Mouse (Mus musculus): ENCODE measurements around the gene Tnfrsf9.
"Not testable (repeated sequence)": the region's sequence is repeated elsewhere in the genome, so short reads cannot be mapped to it uniquely, and the experiment has no call there.

Gene Tnfrsf9

GRCm38 (mm10) chr4:150914290-150914733 lies at the start of gene Tnfrsf9, which contains the start of gene Park7:
Tnfrsf9 (plus strand) TSS chr4:150914562.
Park7 (minus strand) TSS chr4:150914437.
- DNase-seq (ENCODE audit: extremely low spot score, low spot score): peak; percentile 96

- DNase-seq (ENCODE audit: extremely low spot score, low spot score): no peak
Measured at GRCm38 (mm10) chr4:150865371-150865770, 49.0 kb upstream of the Tnfrsf9 start.

- DNase-seq (ENCODE audit: extremely low spot score, low spot score): no peak
Measured at GRCm38 (mm10) chr4:150866069-150866468, 48.3 kb upstream of the Tnfrsf9 start.

- DNase-seq (ENCODE audit: extremely low spot score, low spot score): no peak
Measured at GRCm38 (mm10) chr4:150866494-150866893, 47.9 kb upstream of the Tnfrsf9 start.

- DNase-seq (ENCODE audit: extremely low spot score, low spot score): no peak
Measured at GRCm38 (mm10) chr4:150868161-150868560, 46.2 kb upstream of the Tnfrsf9 start.

- no peak for DNase-seq (ENCODE audit: extremely low spot score, low spot score)
Measured at GRCm38 (mm10) chr4:150868859-150869258, 45.5 kb upstream of the Tnfrsf9 start.

GRCm38 (mm10) chr4:150869276-150870197 lies 44.8 kb upstream of the Tnfrsf9 start:
- DNase-seq (ENCODE audit: extremely low spot score, low spot score): no peak

- DNase-seq (ENCODE audit: extremely low spot score, low spot score): no peak
Measured at GRCm38 (mm10) chr4:150870963-150871391, 43.4 kb upstream of the Tnfrsf9 start.

- peak; percentile 29 for DNase-seq (ENCODE audit: extremely low spot score, low spot score)
Measured at GRCm38 (mm10) chr4:150871392-150872138, 42.8 kb upstream of the Tnfrsf9 start.

GRCm38 (mm10) chr4:150872139-150872651 lies 42.2 kb upstream of the Tnfrsf9 start:
- no peak for DNase-seq (ENCODE audit: extremely low spot score, low spot score)

- DNase-seq (ENCODE audit: extremely low spot score, low spot score): no peak
Measured at GRCm38 (mm10) chr4:150872681-150873080, 41.7 kb upstream of the Tnfrsf9 start.

- not testable (repeated sequence) for DNase-seq (ENCODE audit: extremely low spot score, low spot score)
Measured at GRCm38 (mm10) chr4:150874416-150874815, 39.9 kb upstream of the Tnfrsf9 start.

- no peak for DNase-seq (ENCODE audit: extremely low spot score, low spot score)
Measured at GRCm38 (mm10) chr4:150875393-150875792, 39.0 kb upstream of the Tnfrsf9 start.

- DNase-seq (ENCODE audit: extremely low spot score, low spot score): no peak
Measured at GRCm38 (mm10) chr4:150879631-150880030, 34.7 kb upstream of the Tnfrsf9 start.

GRCm38 (mm10) chr4:150880364-150880763 lies 34.0 kb upstream of the Tnfrsf9 start:
- no peak for DNase-seq (ENCODE audit: extremely low spot score, low spot score)

- no peak for DNase-seq (ENCODE audit: extremely low spot score, low spot score)
Measured at GRCm38 (mm10) chr4:150882632-150883031, 31.7 kb upstream of the Tnfrsf9 start.

- no peak for DNase-seq (ENCODE audit: extremely low spot score, low spot score)
Measured at GRCm38 (mm10) chr4:150887903-150888302, 26.5 kb upstream of the Tnfrsf9 start.

- no peak for DNase-seq (ENCODE audit: extremely low spot score, low spot score)
Measured at GRCm38 (mm10) chr4:150888492-150888891, 25.9 kb upstream of the Tnfrsf9 start.

- no peak for DNase-seq (ENCODE audit: extremely low spot score, low spot score)
Measured at GRCm38 (mm10) chr4:150889273-150889954, 24.9 kb upstream of the Tnfrsf9 start.

- DNase-seq (ENCODE audit: extremely low spot score, low spot score): no peak
Measured at GRCm38 (mm10) chr4:150889955-150890315, 24.4 kb upstream of the Tnfrsf9 start.

GRCm38 (mm10) chr4:150891308-150891707 lies 23.1 kb upstream of the Tnfrsf9 start:
- no peak for DNase-seq (ENCODE audit: extremely low spot score, low spot score)
